Mouse (Mus musculus) embryo, embryonic 10.5 days (tissue): Measurements from ENCODE around the gene Mapk13.
"Not testable (repeated sequence)": the region's sequence is repeated elsewhere in the genome, so short reads cannot be mapped to it uniquely, and the experiment has no call there.

Experiments
- DNase-seq: peaks from one replicate; pipeline ENCODE4 v3.0.0-alpha.2; 2015; ENCODE audit warnings: low spot score

The Mapk13 gene

GRCm38 (mm10) chr17:28815384-28816004, 46.4 kb downstream of the Mapk13 start:
- no peak for DNase-seq

- DNase-seq = not testable (repeated sequence)
Observed at GRCm38 (mm10) chr17:28816326-28816725, 47.2 kb downstream of the Mapk13 start.

- DNase-seq = no peak
Observed at GRCm38 (mm10) chr17:28816875-28817811, 48.0 kb downstream of the Mapk13 start.

- no peak for DNase-seq
Observed at GRCm38 (mm10) chr17:28820189-28820588, 51.1 kb downstream of the Mapk13 start.

GRCm38 (mm10) chr17:28823004-28823745, 54.1 kb downstream of the Mapk13 start:
- DNase-seq = no peak

- DNase-seq = no peak
Observed at GRCm38 (mm10) chr17:28823749-28824148, 54.7 kb downstream of the Mapk13 start.

GRCm38 (mm10) chr17:28824896-28825295, 55.8 kb downstream of the Mapk13 start:
- DNase-seq = no peak

- no peak for DNase-seq
Observed at GRCm38 (mm10) chr17:28825359-28826041, 56.4 kb downstream of the Mapk13 start.

- no peak for DNase-seq
Observed at GRCm38 (mm10) chr17:28827665-28828231, 58.7 kb downstream of the Mapk13 start.

GRCm38 (mm10) chr17:28829120-28829519, 60.0 kb downstream of the Mapk13 start:
- DNase-seq = no peak
